Comparison of ENCODE assay signal across 9 mouse cellular contexts in genomic region chr5:30849891-30850555, GRCm38 (mm10). TPM values are rescaled to one million over a fixed set of nuclear protein-coding genes. Genes with fewer than 3 reads are reported as not detected.
DNase-seq lines count a peak whose midpoint lies in the region.
"Had no signal": no experiment of that assay in that cellular context is flagged by ENCODE, and none has a peak within 500 bp of the region (broad histone marks: within the 10 kb centered on the region; RNA-seq: fewer than 3 reads in every experiment).

No protein-coding gene starts in this region.

- DNase-seq in 3T3-L1 (ENCODE audit: low read depth, low spot score) (peak; percentile 93), ZHBTc4 (ENCODE audit: low read depth, low spot score) (peak; percentile 46)
- DNase-seq in kidney, adult 9 months = peak; percentile 71
- DNase-seq in lung, postnatal 10 days = peak; percentile 72
- DNase-seq in adrenal gland, postnatal 36 days = no peak
- no peak for DNase-seq in frontal cortex, adult 2 months (ENCODE audit: extremely low spot score in 1 of 2, low spot score in 1 of 2)
- DNase-seq in embryo, embryonic 10.5 days (ENCODE audit: low spot score) = no peak
- DNase-seq: embryo, embryonic 11 days; thymus, adult 18-20 months had no signal

RNA-seq across cellular contexts. Expression of gene Tmem214, which starts 17.8 kb away (rescaled TPM):
- 10 to 100 TPM; 49.6 to 55.0 TPM for total RNA-seq in adrenal gland, postnatal 36 days (2021)
- 76.3 and 82.8 TPM in 2 replicates for polyA plus RNA-seq in frontal cortex, adult 2 months (2012; rRNA removed)

RNA-seq across cellular contexts. Expression of gene Mapre3, which starts 35.6 kb away (rescaled TPM):
- 10 to 100 TPM; 48.9 to 52.2 TPM for total RNA-seq in adrenal gland, postnatal 36 days (2021)
- 301 and 309 TPM in 2 replicates for polyA plus RNA-seq in frontal cortex, adult 2 months (2012; rRNA removed)

RNA-seq across cellular contexts. Expression of gene Agbl5, which starts 38.5 kb away (rescaled TPM):
- total RNA-seq in adrenal gland, postnatal 36 days (2021) = 10 to 100 TPM in 1 of 2 experiments, 1 to 10 TPM in 1; 6.6 to 12.2 TPM
- 24.2 and 25.4 TPM in 2 replicates for polyA plus RNA-seq in frontal cortex, adult 2 months (2012; rRNA removed)

RNA-seq across cellular contexts. Expression of gene Ost4, which starts 57.6 kb away (rescaled TPM):
- total RNA-seq in adrenal gland, postnatal 36 days (2021) = 100 to 1,000 TPM; 211 to 228 TPM
- 158 and 207 TPM in 2 replicates for polyA plus RNA-seq in frontal cortex, adult 2 months (2012; rRNA removed)

Comparison
In these comparisons a context has a peak if more than half of its experiments do, and no peak if none do; other contexts are left out.
1. DNase-seq: peak in 3T3-L1 (single experiment), ZHBTc4 (single experiment), kidney, adult 9 months (single experiment) and lung, postnatal 10 days (single experiment); none in adrenal gland, postnatal 36 days (0 of 2), frontal cortex, adult 2 months (0 of 2) and embryo, embryonic 10.5 days (single experiment).